Mouse (Mus musculus) stomach, embryonic 16.5 days (tissue): ENCODE data around the gene Ntn4. TPM values are rescaled to one million over a fixed set of nuclear protein-coding genes. Genes with fewer than 3 reads are reported as not detected.
"Not testable (repeated sequence)": the region's sequence is repeated elsewhere in the genome, so short reads cannot be mapped to it uniquely, and the experiment has no call there.

Experiments
- ATAC-seq: fragments of 200-750 bp; cut with Nextera tagmentation; 2 replicates; pipeline ENCODE4 v1.8.0; 2017; ENCODE audit warnings: moderate number of reproducible peaks, moderate TSS enrichment; ENCODE audit not compliant: insufficient read depth, low FRiP score
- H3K27ac ChIP-seq: fragments of 300-500 bp; sonication (generic); 2 replicates; pipeline ENCODE4 v1.5.1; 2014; ENCODE audit warnings: low read length
- H3K27me3 ChIP-seq: fragments of 300-500 bp; sonication (generic); 2 replicates; pipeline ENCODE4 v1.6.1; 2014; ENCODE audit warnings: low read length, control low read depth, mixed read lengths; ENCODE audit not compliant: control insufficient read depth, insufficient read depth
- H3K36me3 ChIP-seq: fragments of 300-500 bp; sonication (generic); 2 replicates; pipeline ENCODE4 v1.6.1; 2014; ENCODE audit warnings: low read length; ENCODE audit not compliant: control insufficient read depth, insufficient read depth
- H3K4me1 ChIP-seq: fragments of 300-500 bp; sonication (generic); 2 replicates; pipeline ENCODE4 v1.6.1; 2014; ENCODE audit warnings: low read length, control low read depth, mixed read lengths; ENCODE audit not compliant: control insufficient read depth, insufficient read depth
- H3K4me2 ChIP-seq: fragments of 300-500 bp; sonication (generic); 2 replicates; pipeline ENCODE4 v1.6.1; 2014; ENCODE audit warnings: low read depth, low read length, mixed read lengths
- H3K4me3 ChIP-seq: fragments of 300-500 bp; sonication (generic); replicated peaks from 2 replicates; pipeline ENCODE4 v1.5.1; 2014; ENCODE audit warnings: mild to moderate bottlenecking, low read length
- H3K9ac ChIP-seq: fragments of 300-500 bp; sonication (generic); 2 replicates; pipeline ENCODE4 v1.6.1; 2014; ENCODE audit warnings: low read length
- H3K9me3 ChIP-seq: fragments of 300-500 bp; sonication (generic); replicated peaks from 2 replicates; pipeline ENCODE4 v1.6.1; 2016; ENCODE audit warnings: low read length, control low read depth; ENCODE audit not compliant: control insufficient read depth
- WGBS: fragments of 180-500 bp; shearing (Covaris S2); extraction: QIAGEN DNeasy Blood & Tissue Kit; methylation state at CpG from one replicate; pipeline ENCODE4 v1.1.7; 2014; 5-methylcytosine and 5-hydroxymethylcytosine counted together
- polyA plus RNA-seq: library from polyadenylated mRNA; unstranded; fragments of >200 nt; fragmentation: Nextera tagmentation; extraction: Ambion mirVana; gene quantifications from 2 replicates; pipeline ENCODE4 v1.2.1, GENCODE M21; 2015

The Ntn4 gene
- polyA plus RNA-seq, 1 experiment from 2014 or later: 0.74 TPM

DNA sequence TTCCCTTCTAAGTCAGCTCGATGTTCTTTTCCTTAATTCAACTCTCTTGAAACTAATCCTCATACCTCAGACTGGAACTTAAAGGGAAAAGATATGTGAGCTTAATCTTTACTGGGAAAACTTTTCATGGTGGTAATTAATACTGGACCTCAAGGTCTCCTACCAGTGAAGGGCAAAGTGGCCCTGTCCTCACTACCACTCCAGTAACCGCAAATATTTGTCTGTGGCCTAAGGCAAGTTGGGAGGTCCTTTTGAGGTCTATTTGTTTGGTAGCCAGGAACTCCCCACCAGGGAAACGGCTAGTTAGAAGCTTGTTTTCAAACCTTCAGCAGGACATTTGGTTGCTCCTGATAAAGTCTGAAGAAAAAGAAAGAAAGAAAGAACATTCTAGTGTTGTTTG is 26.5 kb downstream of the Ntn4 start:
- Histone ChIP-seq H3K36me3 (no peaks in the 10 kb centered on the region), H3K4me1 (peaks cover under 1% of the 10 kb centered on the region; the same call in 1 of the 2 replicates), H3K9ac (no peak overlapping the region), H3K4me2 (no peak overlapping the region), H3K27ac (no peak overlapping the region), H3K27me3 (no peaks in the 10 kb centered on the region), H3K4me3 (no peak overlapping the region), H3K9me3 (no peaks in the 10 kb centered on the region)
- 42% methylated on average over 3 of the region's 3 CpGs for WGBS
- ATAC-seq: no peak

- Histone ChIP-seq H3K9me3 (no peaks in the 10 kb centered on the region), H3K27ac (no peak overlapping the region), H3K4me2 (no peak overlapping the region), H3K36me3 (no peaks in the 10 kb centered on the region), H3K4me1 (0 out of 2 replicates have a peak, but pooled peaks cover 3% of the 10 kb centered on the region), H3K27me3 (no peaks in the 10 kb centered on the region), H3K4me3 (no peak overlapping the region), H3K9ac (no peak overlapping the region)
- 56% methylated on average over 22 of the region's 22 CpGs for WGBS
- ATAC-seq: no peak
Observed at GRCm38 (mm10) chr10:93672646-93673479, 32.4 kb downstream of the Ntn4 start.

GRCm38 (mm10) chr10:93679191-93680007 is 38.9 kb downstream of the Ntn4 start:
- H3K27ac ChIP-seq: no peak overlapping the region
- 0 out of 2 replicates have a peak, but pooled peaks have one; percentile 22 for ATAC-seq
- no peaks in the 10 kb centered on the region for H3K36me3 ChIP-seq
- H3K4me2 ChIP-seq: peak overlapping the region; percentile 51
- H3K9ac ChIP-seq: peak overlapping the region; percentile 59; the same call in 1 of the 2 replicates
- peak overlapping the region; percentile 23 for H3K4me3 ChIP-seq
- H3K9me3 ChIP-seq: no peaks in the 10 kb centered on the region
- peaks cover 8% of the 10 kb centered on the region; the same call in 1 of the 2 replicates for H3K4me1 ChIP-seq
- no peaks in the 10 kb centered on the region for H3K27me3 ChIP-seq
- WGBS: 24% methylated on average over 19 of the region's 19 CpGs

DNA sequence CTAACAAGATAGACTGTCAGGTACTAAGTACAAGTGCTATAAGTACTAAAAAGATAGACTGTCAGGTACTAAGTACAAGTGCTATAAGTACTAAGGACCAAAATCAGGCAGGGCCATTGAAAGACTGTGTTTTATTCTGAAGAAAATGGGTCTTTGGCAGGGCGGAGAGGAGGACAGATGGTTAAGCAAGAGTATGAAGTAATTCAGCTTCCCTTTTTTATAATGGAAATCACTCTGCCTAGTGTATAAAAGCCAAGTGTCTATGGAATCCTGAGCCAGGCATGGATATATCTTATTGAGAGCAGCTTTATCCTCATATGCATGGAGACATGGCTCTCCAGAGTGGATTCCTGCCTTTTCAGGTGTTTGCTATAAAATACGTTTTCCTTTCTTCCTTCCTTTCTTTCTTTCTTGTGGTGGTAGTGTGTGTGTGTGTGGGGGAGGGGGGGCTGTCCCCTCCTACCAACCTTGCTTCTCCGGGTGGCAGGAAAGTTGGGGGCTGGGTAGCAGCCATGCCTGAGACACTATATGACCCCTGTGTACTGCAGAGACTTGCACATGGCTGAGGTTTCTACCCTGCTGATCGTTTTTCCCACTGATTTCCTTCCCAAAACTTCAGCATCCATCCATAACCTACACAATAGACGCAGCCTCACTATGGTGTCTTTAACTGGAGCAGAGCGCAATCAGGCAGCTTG is 40.3 kb downstream of the Ntn4 start:
- no peak for ATAC-seq
- no peak overlapping the region for H3K4me3 ChIP-seq
- 76% methylated on average over 6 of the region's 6 CpGs for WGBS

GRCm38 (mm10) chr10:93682185-93682747 is 41.8 kb downstream of the Ntn4 start:
- Histone ChIP-seq H3K27ac (peak overlapping the region; percentile 62; the same call in 1 of the 2 replicates), H3K9ac (no peak overlapping the region), H3K27me3 (no peaks in the 10 kb centered on the region), H3K4me2 (no peak overlapping the region), H3K4me3 (no peak overlapping the region), H3K36me3 (no peaks in the 10 kb centered on the region), H3K4me1 (peaks cover 8% of the 10 kb centered on the region; the same call in 1 of the 2 replicates), H3K9me3 (no peaks in the 10 kb centered on the region)
- 60% methylated on average over 18 of the region's 18 CpGs for WGBS
- peak; percentile 85 for ATAC-seq

More for the DNA sequence above, 40.3 kb downstream of the Ntn4 start:
- Histone ChIP-seq H3K4me1 (peaks cover 8% of the 10 kb centered on the region; the same call in 1 of the 2 replicates), H3K4me2 (no peak overlapping the region), H3K27ac (no peak overlapping the region), H3K9me3 (no peaks in the 10 kb centered on the region), H3K9ac (no peak overlapping the region), H3K27me3 (no peaks in the 10 kb centered on the region), H3K36me3 (no peaks in the 10 kb centered on the region)

- WGBS: 73% methylated on average over 7 of the region's 7 CpGs
Observed at GRCm38 (mm10) chr10:93683185-93683584, 42.7 kb downstream of the Ntn4 start.

GRCm38 (mm10) chr10:93683896-93684295 is 43.4 kb downstream of the Ntn4 start:
- 86% methylated on average over 4 of the region's 4 CpGs for WGBS
- no peak for ATAC-seq
- Histone ChIP-seq H3K27me3 (no peaks in the 10 kb centered on the region), H3K27ac (no peak overlapping the region), H3K4me1 (peaks cover 8% of the 10 kb centered on the region; the same call in 1 of the 2 replicates), H3K36me3 (no peaks in the 10 kb centered on the region), H3K4me3 (no peak overlapping the region), H3K9ac (no peak overlapping the region), H3K4me2 (no peak overlapping the region), H3K9me3 (no peaks in the 10 kb centered on the region)

More at GRCm38 (mm10) chr10:93683185-93683584, 42.7 kb downstream of the Ntn4 start:
- no peak for ATAC-seq
- Histone ChIP-seq H3K9ac (no peak overlapping the region), H3K27ac (no peak overlapping the region), H3K36me3 (no peaks in the 10 kb centered on the region), H3K4me1 (peaks cover 8% of the 10 kb centered on the region; the same call in 1 of the 2 replicates), H3K27me3 (no peaks in the 10 kb centered on the region), H3K4me3 (no peak overlapping the region), H3K9me3 (no peaks in the 10 kb centered on the region), H3K4me2 (no peak overlapping the region)

GRCm38 (mm10) chr10:93685416-93685815 is 44.9 kb downstream of the Ntn4 start:
- H3K4me2 ChIP-seq, H3K27ac ChIP-seq, H3K4me3 ChIP-seq, H3K9me3 ChIP-seq, H3K36me3 ChIP-seq, H3K27me3 ChIP-seq, H3K9ac ChIP-seq, H3K4me1 ChIP-seq, ATAC-seq: not testable (repeated sequence)
- WGBS: 75% methylated on average over 3 of the region's 3 CpGs
